Mouse (Mus musculus) lung, adult 18-20 months (tissue): ENCODE measurements around the gene Hist1h2bc.
"Not testable (repeated sequence)": the region's sequence is repeated elsewhere in the genome, so short reads cannot be mapped to it uniquely, and the experiment has no call there.

Experiments
- DNase-seq, 2 experiments: peaks; one replicate each; pipeline ENCODE4 v3.0.0; 2022; ENCODE audit warnings: mixed read lengths in 2 of 2

Gene Hist1h2bc

GRCm38 (mm10) chr13:23683755-23684281, at the start of gene Hist1h2bc, which contains the start of gene Hist1h2ac:
Hist1h2bc (plus strand) TSS chr13:23684199.
Hist1h2ac (minus strand) TSS chr13:23683948.
- peak; percentile 86 to 89 for DNase-seq

- DNase-seq: no peak
Measured at GRCm38 (mm10) chr13:23659636-23660366, 24.2 kb upstream of the Hist1h2bc start.

GRCm38 (mm10) chr13:23662536-23662935, 21.5 kb upstream of the Hist1h2bc start:
- DNase-seq: no peak

GRCm38 (mm10) chr13:23681990-23682582, 1.9 kb upstream of the Hist1h2bc start:
- no peak for DNase-seq

- no peak for DNase-seq
Measured at GRCm38 (mm10) chr13:23682623-23682946, 1.4 kb upstream of the Hist1h2bc start.

- DNase-seq: not testable (repeated sequence)
Measured at GRCm38 (mm10) chr13:23682947-23683754, 848 bp upstream of the Hist1h2bc start.

- DNase-seq: peak; percentile 31 to 69
Measured at GRCm38 (mm10) chr13:23684295-23684945, 421 bp downstream of the Hist1h2bc start.

GRCm38 (mm10) chr13:23685121-23685861, 1.3 kb downstream of the Hist1h2bc start:
- DNase-seq: peak in 1 of 2 experiments; percentile 50

- DNase-seq: no peak
Measured at GRCm38 (mm10) chr13:23685966-23686365, 2.0 kb downstream of the Hist1h2bc start.

- DNase-seq: no peak
Measured at GRCm38 (mm10) chr13:23687181-23687580, 3.2 kb downstream of the Hist1h2bc start.

GRCm38 (mm10) chr13:23687907-23688306, 3.9 kb downstream of the Hist1h2bc start:
- DNase-seq: no peak

GRCm38 (mm10) chr13:23688956-23689355, 5.0 kb downstream of the Hist1h2bc start:
- no peak for DNase-seq

GRCm38 (mm10) chr13:23689459-23689858, 5.5 kb downstream of the Hist1h2bc start:
- no peak for DNase-seq

GRCm38 (mm10) chr13:23693856-23694440, 9.9 kb downstream of the Hist1h2bc start:
- no peak for DNase-seq

- no peak for DNase-seq
Measured at GRCm38 (mm10) chr13:23694956-23695355, 11.0 kb downstream of the Hist1h2bc start.

- DNase-seq: no peak
Measured at GRCm38 (mm10) chr13:23695514-23695913, 11.5 kb downstream of the Hist1h2bc start, which contains the start of gene Hist1h1t. Hist1h1t (plus strand) TSS chr13:23695814.

GRCm38 (mm10) chr13:23696061-23696474, 12.1 kb downstream of the Hist1h2bc start:
- DNase-seq: no peak

- peak; percentile 59 to 63 for DNase-seq
Measured at GRCm38 (mm10) chr13:23697491-23698299, 13.7 kb downstream of the Hist1h2bc start.

- DNase-seq: peak; percentile 99
Measured at GRCm38 (mm10) chr13:23698300-23698693, 14.3 kb downstream of the Hist1h2bc start, which contains the start of gene Hist1h4c. Hist1h4c (minus strand) TSS chr13:23698454.

- no peak for DNase-seq
Measured at GRCm38 (mm10) chr13:23698996-23699395, 15.0 kb downstream of the Hist1h2bc start.
